Mouse (Mus musculus): Measurements from ENCODE around the gene Rusc2.

Rusc2 gene

GRCm38 (mm10) chr4:43381408-43382154, at the start of gene Rusc2:
Gene Rusc2 (plus strand): TSS chr4:43381979.
- DNase-seq (ENCODE audit: low spot score) = peak; percentile 91

GRCm38 (mm10) chr4:43334771-43335170, 47.0 kb upstream of the Rusc2 start:
- DNase-seq (ENCODE audit: low spot score) = no peak

GRCm38 (mm10) chr4:43336176-43336575, 45.6 kb upstream of the Rusc2 start:
- no peak for DNase-seq (ENCODE audit: low spot score)

GRCm38 (mm10) chr4:43340096-43340804, 41.5 kb upstream of the Rusc2 start:
- DNase-seq (ENCODE audit: low spot score) = no peak

GRCm38 (mm10) chr4:43341276-43341891, 40.4 kb upstream of the Rusc2 start:
- DNase-seq (ENCODE audit: low spot score) = no peak

- no peak for DNase-seq (ENCODE audit: low spot score)
Observed at GRCm38 (mm10) chr4:43342443-43342842, 39.3 kb upstream of the Rusc2 start.

- no peak for DNase-seq (ENCODE audit: low spot score)
Observed at GRCm38 (mm10) chr4:43344932-43345331, 36.8 kb upstream of the Rusc2 start.

- DNase-seq (ENCODE audit: low spot score) = no peak
Observed at GRCm38 (mm10) chr4:43349206-43349605, 32.6 kb upstream of the Rusc2 start.

- DNase-seq (ENCODE audit: low spot score) = no peak
Observed at GRCm38 (mm10) chr4:43350038-43350560, 31.7 kb upstream of the Rusc2 start.

GRCm38 (mm10) chr4:43353662-43354061, 28.1 kb upstream of the Rusc2 start:
- no peak for DNase-seq (ENCODE audit: low spot score)

GRCm38 (mm10) chr4:43364914-43365560, 16.7 kb upstream of the Rusc2 start:
- DNase-seq (ENCODE audit: low spot score) = no peak

- DNase-seq (ENCODE audit: low spot score) = no peak
Observed at GRCm38 (mm10) chr4:43367295-43367694, 14.5 kb upstream of the Rusc2 start.

- DNase-seq (ENCODE audit: low spot score) = no peak
Observed at GRCm38 (mm10) chr4:43367787-43368186, 14.0 kb upstream of the Rusc2 start.

GRCm38 (mm10) chr4:43371406-43371805, 10.4 kb upstream of the Rusc2 start:
- no peak for DNase-seq (ENCODE audit: low spot score)

GRCm38 (mm10) chr4:43372155-43372554, 9.6 kb upstream of the Rusc2 start:
- no peak for DNase-seq (ENCODE audit: low spot score)

- no peak for DNase-seq (ENCODE audit: low spot score)
Observed at GRCm38 (mm10) chr4:43374266-43374665, 7.5 kb upstream of the Rusc2 start.

GRCm38 (mm10) chr4:43379601-43380000, 2.2 kb upstream of the Rusc2 start:
- no peak for DNase-seq (ENCODE audit: low spot score)

- DNase-seq (ENCODE audit: low spot score) = no peak
Observed at GRCm38 (mm10) chr4:43380951-43381350, 828 bp upstream of the Rusc2 start.

- DNase-seq (ENCODE audit: low spot score) = no peak
Observed at GRCm38 (mm10) chr4:43382155-43383020, 609 bp downstream of the Rusc2 start.

GRCm38 (mm10) chr4:43383246-43384082, 1.7 kb downstream of the Rusc2 start:
- DNase-seq (ENCODE audit: low spot score) = no peak

Measured in urinary bladder, postnatal 25 days (tissue).